ENCODE assay signal across 17 mouse cellular contexts in the genomic region with DNA sequence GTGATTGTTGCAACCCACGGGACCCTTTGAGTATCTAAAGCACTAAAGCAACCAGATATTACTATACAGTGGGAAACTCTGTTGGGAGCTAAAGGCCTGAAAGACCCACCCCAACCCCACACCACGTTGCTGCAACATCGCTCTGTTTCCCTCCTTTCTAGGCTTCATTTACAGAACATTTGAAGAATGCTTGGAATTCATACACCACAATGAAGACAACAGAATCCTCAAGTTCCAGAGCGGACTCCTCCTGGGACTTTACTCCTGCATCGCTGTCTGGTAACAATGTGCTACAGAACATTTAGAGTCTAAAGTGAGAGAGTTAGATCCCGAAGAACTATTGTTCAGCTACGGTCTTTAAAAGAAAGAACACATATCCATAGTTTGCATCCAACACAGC.
"Had no signal": no experiment of that assay in that cellular context is flagged by ENCODE, and none has a peak within 500 bp of the region (broad histone marks: within the 10 kb centered on the region; RNA-seq: fewer than 3 reads in every experiment).

No protein-coding gene starts in this region.

- DNase-seq: cerebellum, postnatal 10 days; cerebellum, postnatal 14 days; cerebellum, postnatal 25 days; cerebellum, postnatal 36 days; embryo, embryonic 11 days; forebrain, postnatal 0 days; gastrocnemius, adult 2 months; gastrocnemius, postnatal 10 days; gastrocnemius, postnatal 14 days; gastrocnemius, postnatal 25 days; gastrocnemius, postnatal 36 days; heart, adult 18-20 months; heart, adult 2 months had no signal

- ATAC-seq: forebrain, embryonic 13.5 days; forebrain, embryonic 14.5 days; forebrain, embryonic 15.5 days; forebrain, embryonic 16.5 days; forebrain, postnatal 0 days had no signal
